Mouse (Mus musculus) liver, embryonic 12.5 days (tissue): ENCODE measurements around the gene Klhdc8b. TPM values are rescaled to one million over a fixed set of nuclear protein-coding genes. Genes with fewer than 3 reads are reported as not detected.

Experiments
- ATAC-seq: fragments of 200-750 bp; cut with Nextera tagmentation; 2 replicates; pipeline ENCODE4 v1.8.0; 2017; ENCODE audit warnings: moderate number of reproducible peaks, mild to moderate bottlenecking, moderate library complexity
- H3K27ac ChIP-seq: fragments of 300-500 bp; sonication (generic); 2 replicates; pipeline ENCODE4 v1.5.1; 2016; ENCODE audit warnings: mild to moderate bottlenecking
- H3K27me3 ChIP-seq: fragments of 300-500 bp; sonication (generic); replicated peaks from 2 replicates; pipeline ENCODE4 v1.6.1; 2016; ENCODE audit warnings: mild to moderate bottlenecking, moderate library complexity
- H3K36me3 ChIP-seq: fragments of 300-500 bp; sonication (generic); 2 replicates; pipeline ENCODE4 v1.6.1; 2016; ENCODE audit warnings: mild to moderate bottlenecking, moderate library complexity
- H3K4me1 ChIP-seq: fragments of 300-500 bp; sonication (generic); 2 replicates; pipeline ENCODE4 v1.6.1; 2016
- H3K4me2 ChIP-seq: fragments of 300-500 bp; sonication (generic); 2 replicates; pipeline ENCODE4 v1.6.1; 2016; ENCODE audit warnings: mild to moderate bottlenecking, moderate library complexity
- H3K4me3 ChIP-seq: fragments of 300-500 bp; sonication (generic); 2 replicates; pipeline ENCODE4 v1.5.1; 2016; ENCODE audit warnings: mild to moderate bottlenecking, moderate library complexity
- H3K9ac ChIP-seq: fragments of 300-500 bp; sonication (generic); 2 replicates; pipeline ENCODE4 v1.6.1; 2016; ENCODE audit warnings: mild to moderate bottlenecking, moderate library complexity
- H3K9me3 ChIP-seq: fragments of 300-500 bp; sonication (generic); replicated peaks from 2 replicates; pipeline ENCODE4 v1.6.1; 2016; ENCODE audit warnings: mild to moderate bottlenecking, moderate library complexity
- WGBS: fragments of 180-500 bp; shearing (Covaris S2); methylation state at CpG from one replicate; pipeline ENCODE4 v1.1.7; 2016; ENCODE audit not compliant: insufficient replicate concordance; 5-methylcytosine and 5-hydroxymethylcytosine counted together
- polyA plus RNA-seq: library from polyadenylated mRNA; unstranded; fragments of >200 nt; fragmentation: Nextera tagmentation; extraction: Ambion mirVana; gene quantifications from 2 replicates; pipeline ENCODE4 v1.2.1, GENCODE M21; 2016

The Klhdc8b gene
- polyA plus RNA-seq, 1 experiment from 2014 or later, result 18.8 TPM

- Histone ChIP-seq H3K36me3 (peaks cover 27% of the 10 kb centered on the region), H3K27me3 (no peaks in the 10 kb centered on the region), H3K4me1 (peaks cover 45% of the 10 kb centered on the region), H3K9ac (0 out of 2 replicates have a peak overlapping the region, but pooled peaks have one; percentile 90), H3K9me3 (no peaks in the 10 kb centered on the region), H3K4me2 (peak overlapping the region; percentile 91), H3K27ac (peak overlapping the region; percentile 84), H3K4me3 (peak overlapping the region; percentile 84)
- ATAC-seq, result 0 out of 2 replicates have a peak, but pooled peaks have one; percentile 13
- 91% methylated on average over 1 of the region's 1 CpGs for WGBS
Measured at GRCm38 (mm10) chr9:108459939-108460318, 1.5 kb downstream of the Klhdc8b start.

- 79% methylated on average over 10 of the region's 10 CpGs for WGBS
- H3K4me2 ChIP-seq, result no peak overlapping the region
Measured at GRCm38 (mm10) chr9:108456953-108457352, 4.4 kb downstream of the Klhdc8b start.

GRCm38 (mm10) chr9:108455747-108456571 lies 5.4 kb downstream of the Klhdc8b start:
- no peak for ATAC-seq
- no peak overlapping the region for H3K4me3 ChIP-seq
- peak overlapping the region; percentile 36; the same call in 1 of the 2 replicates for H3K27ac ChIP-seq
- no peak overlapping the region for H3K9ac ChIP-seq
- H3K27me3 ChIP-seq, result no peaks in the 10 kb centered on the region
- WGBS, result 41% methylated on average over 12 of the region's 12 CpGs
- H3K9me3 ChIP-seq, result no peaks in the 10 kb centered on the region
- H3K4me1 ChIP-seq, result peaks cover 63% of the 10 kb centered on the region
- no peak overlapping the region for H3K4me2 ChIP-seq
- no peaks in the 10 kb centered on the region for H3K36me3 ChIP-seq

More at GRCm38 (mm10) chr9:108456953-108457352, 4.4 kb downstream of the Klhdc8b start:
- Histone ChIP-seq H3K4me3 (no peak overlapping the region), H3K4me1 (peaks cover 63% of the 10 kb centered on the region), H3K27ac (peak overlapping the region; percentile 36; the same call in 1 of the 2 replicates), H3K9ac (no peak overlapping the region), H3K36me3 (no peaks in the 10 kb centered on the region), H3K27me3 (no peaks in the 10 kb centered on the region), H3K9me3 (no peaks in the 10 kb centered on the region)
- no peak for ATAC-seq

GRCm38 (mm10) chr9:108454429-108454828 lies 7.0 kb downstream of the Klhdc8b start:
- Histone ChIP-seq H3K4me1 (peaks cover 70% of the 10 kb centered on the region), H3K27ac (no peak overlapping the region), H3K9ac (no peak overlapping the region), H3K4me3 (no peak overlapping the region), H3K9me3 (no peaks in the 10 kb centered on the region), H3K36me3 (no peaks in the 10 kb centered on the region), H3K27me3 (no peaks in the 10 kb centered on the region), H3K4me2 (no peak overlapping the region)
- no peak for ATAC-seq
- WGBS, result 61% methylated on average over 6 of the region's 6 CpGs

- Histone ChIP-seq H3K4me1 (peaks cover 72% of the 10 kb centered on the region), H3K36me3 (peaks cover 6% of the 10 kb centered on the region), H3K4me3 (no peak overlapping the region), H3K27me3 (no peaks in the 10 kb centered on the region), H3K27ac (no peak overlapping the region), H3K4me2 (no peak overlapping the region), H3K9me3 (no peaks in the 10 kb centered on the region), H3K9ac (no peak overlapping the region)
- WGBS, result 63% methylated on average over 4 of the region's 4 CpGs
- no peak for ATAC-seq
Measured at GRCm38 (mm10) chr9:108453458-108453857, 7.9 kb downstream of the Klhdc8b start.

- ATAC-seq, result 0 out of 2 replicates have a peak, but pooled peaks have one; percentile 6
- Histone ChIP-seq H3K4me3 (peak overlapping the region; percentile 68), H3K27ac (0 out of 2 replicates have a peak overlapping the region, but pooled peaks have one; percentile 15), H3K4me1 (peaks cover 69% of the 10 kb centered on the region), H3K27me3 (no peaks in the 10 kb centered on the region), H3K36me3 (peaks cover 11% of the 10 kb centered on the region), H3K9me3 (no peaks in the 10 kb centered on the region), H3K4me2 (peak overlapping the region; percentile 98), H3K9ac (peak overlapping the region; percentile 73)
- 53% methylated on average over 6 of the region's 6 CpGs for WGBS
Measured at GRCm38 (mm10) chr9:108452911-108453310, 8.5 kb downstream of the Klhdc8b start.

GRCm38 (mm10) chr9:108452291-108452906 lies 9.0 kb downstream of the Klhdc8b start:
- under 1% methylated on average over 40 of the region's 40 CpGs for WGBS
- H3K4me3 ChIP-seq, result peak overlapping the region; percentile 68
- H3K4me2 ChIP-seq, result peak overlapping the region; percentile 98
- H3K27ac ChIP-seq, result peak overlapping the region; percentile 79
- H3K27me3 ChIP-seq, result no peaks in the 10 kb centered on the region
- peak; percentile 81 for ATAC-seq
- H3K9me3 ChIP-seq, result no peaks in the 10 kb centered on the region
- H3K36me3 ChIP-seq, result peaks cover 17% of the 10 kb centered on the region
- H3K4me1 ChIP-seq, result peaks cover 67% of the 10 kb centered on the region
- H3K9ac ChIP-seq, result peak overlapping the region; percentile 73

DNA sequence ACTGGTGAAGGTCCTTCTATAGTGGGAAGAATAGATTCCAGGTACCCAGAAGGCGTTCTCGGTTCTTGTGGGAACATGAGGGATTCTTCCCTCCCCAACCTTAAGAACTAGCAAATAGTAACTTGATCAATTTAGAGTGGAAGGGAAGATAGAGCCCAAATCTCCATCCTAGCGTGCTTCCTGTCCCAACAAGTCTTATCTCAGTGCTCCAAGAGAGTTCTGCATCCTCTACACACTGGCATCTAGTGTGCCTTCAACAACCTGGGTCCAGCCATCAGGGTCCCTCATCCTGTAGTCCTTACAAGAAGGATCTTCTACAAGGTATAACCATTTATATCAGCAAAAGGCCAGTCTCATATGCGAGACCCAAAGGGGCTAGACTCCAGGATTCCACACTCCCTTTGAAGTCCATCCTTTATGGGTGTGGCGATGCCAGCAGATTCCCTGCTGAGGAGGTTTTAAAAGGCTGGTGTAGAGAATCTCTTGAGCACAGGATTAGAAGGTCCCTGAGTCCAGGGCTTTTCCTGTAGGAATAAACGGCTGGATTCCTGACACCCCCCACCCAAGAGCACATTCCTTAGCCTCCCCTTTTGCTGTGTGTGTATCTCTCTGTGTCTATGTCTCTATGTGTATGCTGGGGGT lies 9.7 kb downstream of the Klhdc8b start:
- peak overlapping the region; percentile 98 for H3K4me2 ChIP-seq
- H3K27ac ChIP-seq, result peak overlapping the region; percentile 79
- H3K4me1 ChIP-seq, result peaks cover 65% of the 10 kb centered on the region

DNA sequence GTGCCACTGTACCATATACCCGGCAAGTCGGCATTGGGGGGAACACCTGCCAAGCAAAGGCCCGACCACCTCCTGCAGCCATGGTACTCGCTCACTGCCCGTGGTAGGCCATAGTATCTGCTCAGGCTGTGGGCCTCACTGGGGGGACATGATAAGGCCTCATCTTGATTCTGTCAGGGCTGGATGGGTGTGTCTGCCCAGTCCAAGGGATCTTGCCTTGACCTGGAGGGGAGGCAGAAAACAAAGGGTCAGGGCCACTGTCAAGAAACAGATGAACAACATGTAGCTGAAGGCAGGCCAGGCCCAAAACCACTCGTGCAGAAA lies 10.2 kb downstream of the Klhdc8b start:
- Histone ChIP-seq H3K36me3 (peaks cover 17% of the 10 kb centered on the region), H3K27me3 (no peaks in the 10 kb centered on the region), H3K4me3 (peak overlapping the region; percentile 68), H3K9me3 (no peaks in the 10 kb centered on the region), H3K27ac (peak overlapping the region; percentile 79), H3K4me2 (peak overlapping the region; percentile 98), H3K4me1 (peaks cover 60% of the 10 kb centered on the region), H3K9ac (peak overlapping the region; percentile 50)
- WGBS, result 45% methylated on average over 6 of the region's 6 CpGs
- peak; percentile 80 for ATAC-seq

More for the DNA sequence above, 9.7 kb downstream of the Klhdc8b start:
- H3K27me3 ChIP-seq, result no peaks in the 10 kb centered on the region
- 50% methylated on average over 6 of the region's 6 CpGs for WGBS
- peak overlapping the region; percentile 73 for H3K9ac ChIP-seq
- H3K36me3 ChIP-seq, result peaks cover 17% of the 10 kb centered on the region
- peak overlapping the region; percentile 68 for H3K4me3 ChIP-seq
- no peak for ATAC-seq
- no peaks in the 10 kb centered on the region for H3K9me3 ChIP-seq

DNA sequence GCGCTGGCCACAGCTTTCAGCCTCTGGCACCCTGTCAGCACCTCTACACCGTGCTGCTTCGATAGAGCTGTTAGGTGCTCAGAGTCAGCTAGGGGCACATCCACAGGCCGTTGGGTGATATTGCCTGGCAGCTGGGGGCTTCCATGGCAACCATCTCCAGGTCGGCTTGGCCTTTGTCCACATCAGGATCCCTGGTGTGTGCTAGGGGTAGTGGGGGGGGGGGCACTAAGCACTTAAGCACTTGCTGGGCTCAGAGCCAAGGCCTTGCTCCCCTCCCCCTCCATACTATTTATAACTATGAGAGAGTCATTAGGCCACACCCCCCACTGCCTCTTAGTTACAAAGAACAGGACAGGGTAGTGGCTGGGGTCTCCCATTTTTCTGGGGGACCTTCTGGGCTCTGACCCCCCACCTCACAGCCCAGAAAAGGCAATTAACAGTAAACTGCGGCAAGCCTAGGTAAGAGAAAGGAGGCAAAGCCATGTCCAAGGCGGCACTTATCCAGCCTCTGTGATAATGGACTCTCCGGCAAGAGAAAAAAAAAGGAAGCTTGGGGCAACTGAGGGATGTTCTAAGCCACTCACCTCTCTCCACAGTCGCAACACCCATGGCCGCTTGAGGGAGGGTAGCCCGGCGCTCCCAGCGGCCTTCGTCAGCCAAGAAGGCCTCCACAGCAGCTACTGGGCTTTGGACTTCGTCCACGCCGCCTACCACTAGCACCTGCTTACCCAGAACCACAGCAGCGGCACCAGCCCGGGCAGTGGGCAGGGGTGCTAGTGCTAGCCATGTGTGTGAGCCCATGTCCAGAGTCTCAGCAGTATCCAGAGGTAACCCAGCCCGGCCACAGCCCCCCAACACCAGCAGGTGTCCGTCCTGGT lies 10.8 kb downstream of the Klhdc8b start:
- ATAC-seq, result peak; percentile 16; the same call in 1 of the 2 replicates

DNA sequence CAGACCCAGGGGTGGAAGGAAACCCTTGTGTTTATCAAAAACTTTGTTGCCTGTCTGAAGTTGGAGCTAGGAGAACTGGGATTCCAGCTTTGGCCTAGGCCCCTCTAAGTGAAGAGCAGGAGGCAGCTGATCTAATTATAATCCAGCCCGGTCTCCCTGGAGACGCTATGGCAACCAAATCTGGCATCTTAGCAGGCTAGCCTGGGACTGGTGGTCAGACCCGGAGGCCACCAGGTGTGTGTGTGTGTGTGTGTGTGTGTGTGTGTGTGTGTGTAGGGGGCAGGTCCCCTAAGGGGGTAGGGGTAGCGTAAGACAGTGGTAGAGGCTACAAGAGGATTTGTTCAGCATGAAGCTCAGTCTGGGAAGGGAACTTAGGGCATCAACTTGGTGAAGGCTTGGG lies 11.5 kb downstream of the Klhdc8b start:
- peak overlapping the region; percentile 98 for H3K4me2 ChIP-seq
- peaks cover 7% of the 10 kb centered on the region; the same call in 1 of the 2 replicates for H3K27me3 ChIP-seq
- H3K4me1 ChIP-seq, result peaks cover 51% of the 10 kb centered on the region
- ATAC-seq, result no peak
- no peaks in the 10 kb centered on the region for H3K9me3 ChIP-seq
- 72% methylated on average over 4 of the region's 4 CpGs for WGBS
- H3K9ac ChIP-seq, result peak overlapping the region; percentile 50; the same call in 1 of the 2 replicates
- peak overlapping the region; percentile 68; the same call in 1 of the 2 replicates for H3K4me3 ChIP-seq
- peak overlapping the region; percentile 79 for H3K27ac ChIP-seq
- peaks cover 17% of the 10 kb centered on the region for H3K36me3 ChIP-seq

More for the DNA sequence above, 10.8 kb downstream of the Klhdc8b start:
- H3K9me3 ChIP-seq, result no peaks in the 10 kb centered on the region
- H3K4me1 ChIP-seq, result peaks cover 54% of the 10 kb centered on the region
- peak overlapping the region; percentile 50 for H3K9ac ChIP-seq
- peak overlapping the region; percentile 68 for H3K4me3 ChIP-seq
- 65% methylated on average over 21 of the region's 21 CpGs for WGBS
- H3K4me2 ChIP-seq, result peak overlapping the region; percentile 98
- H3K27ac ChIP-seq, result peak overlapping the region; percentile 79
- H3K27me3 ChIP-seq, result peaks cover 2% of the 10 kb centered on the region; the same call in 1 of the 2 replicates
- peaks cover 17% of the 10 kb centered on the region for H3K36me3 ChIP-seq
